Mouse (Mus musculus) cerebellum, postnatal 25 days (tissue): ENCODE measurements at regions not wholly inside any gene's neighbourhood (a gene's known extent, or its start where the extent isn't known, plus 50 kb on each side); places are given as distances from the start of the nearest gene placed in this dataset.

Experiments used
- DNase-seq, 2 experiments: peaks; one replicate each; pipeline ENCODE4 v3.0.0; 2021; ENCODE audit warnings: mixed read lengths in 2 of 2

DNA sequence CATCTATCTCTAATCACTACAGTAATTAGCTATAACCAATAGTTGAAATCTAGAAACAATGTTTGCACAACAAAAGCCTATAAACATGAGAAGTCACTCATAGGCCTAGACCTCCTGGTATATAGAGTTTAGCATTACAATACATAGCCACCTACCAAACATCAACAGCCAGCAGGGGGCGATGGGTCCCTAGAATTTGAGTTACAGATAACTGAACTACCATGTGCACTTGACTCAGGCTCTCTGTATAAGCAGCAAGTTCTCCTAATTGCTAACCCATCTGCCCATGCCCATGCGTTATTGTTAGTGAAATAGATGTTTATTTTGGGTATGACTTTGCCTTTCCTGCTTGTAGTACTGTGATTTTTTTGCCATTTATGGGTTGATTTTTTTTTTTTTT is 106.9 kb upstream of the Tgif2lx2 start:
- peak in 1 of 2 experiments; percentile 1 for DNase-seq

DNA sequence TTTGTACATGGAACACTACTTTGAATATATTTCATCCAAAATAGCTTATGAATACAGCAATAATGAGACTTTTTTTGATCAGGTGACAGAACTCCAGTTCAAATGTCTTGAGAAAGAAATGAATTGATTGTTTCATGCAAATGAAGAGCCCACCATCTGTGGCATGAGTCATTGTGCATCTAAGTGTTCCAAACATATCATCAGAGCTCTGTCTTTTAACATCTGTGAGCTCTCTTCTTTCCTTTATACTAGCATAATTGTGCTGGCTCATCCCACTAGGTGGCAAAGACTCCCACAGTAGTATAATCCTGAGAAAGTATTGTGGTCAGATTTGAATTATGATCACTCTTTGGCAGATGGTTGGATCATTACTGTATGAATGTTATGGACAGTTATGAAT is 70.1 kb upstream of the Tgif2lx2 start:
- DNase-seq, result no peak
